Mouse (Mus musculus) gastrocnemius, postnatal 14 days (tissue): Measurements from ENCODE around the gene Olfr66. TPM values are rescaled to one million over a fixed set of nuclear protein-coding genes. Genes with fewer than 3 reads are reported as not detected.

Experiments used
- total RNA-seq, 2 experiments: library from RNA; stranded (reverse); gene quantifications; 2 replicates each; pipeline ENCODE4 v1.2.3; 2021

Olfr66 gene
- total RNA-seq, 2 experiments from 2014 or later, result not detected

Other genes starting within 250 kb of the Olfr66 start
- gene Olfr622, start 243.6 kb downstream of the Olfr66 start, total RNA-seq, result not detected
- not detected for gene Olfr623, start 222.6 kb downstream of the Olfr66 start, total RNA-seq
- not detected for gene Olfr624, start 215.1 kb downstream of the Olfr66 start, total RNA-seq
- not detected for gene Olfr625-ps1, start 203.5 kb downstream of the Olfr66 start, total RNA-seq
- gene Olfr243, start 171.6 kb downstream of the Olfr66 start, total RNA-seq, result not detected
- gene Olfr628, start 155.9 kb downstream of the Olfr66 start, total RNA-seq, result not detected
- not detected for gene Olfr629, start 141.3 kb downstream of the Olfr66 start, total RNA-seq
- not detected for gene Olfr630, start 128.9 kb downstream of the Olfr66 start, total RNA-seq
- not detected for gene Olfr69, start 114.7 kb downstream of the Olfr66 start, total RNA-seq
- gene Olfr68, start 106.6 kb downstream of the Olfr66 start, total RNA-seq, result not detected
- not detected for gene Olfr67, start 94.4 kb downstream of the Olfr66 start, total RNA-seq
- gene Hbb-bt, start 72.3 kb downstream of the Olfr66 start, total RNA-seq, result 100 to 1,000 TPM; 114 to 127 TPM
- gene Hbb-bs, start 58.2 kb downstream of the Olfr66 start, total RNA-seq, result 1,000 to 10,000 TPM; 1,097 to 1,122 TPM
- gene Hbb-bh2, start 45.7 kb downstream of the Olfr66 start, total RNA-seq, result not detected
- not detected for gene Hbb-bh1, start 43.1 kb downstream of the Olfr66 start, total RNA-seq
- gene Hbb-y, start 33.0 kb downstream of the Olfr66 start, total RNA-seq, result not detected
- not detected for gene Olfr64, start 8.2 kb upstream of the Olfr66 start, total RNA-seq
- gene Olfr65, start 17.2 kb upstream of the Olfr66 start, total RNA-seq, result not detected
- gene Olfr631, start 42.6 kb upstream of the Olfr66 start, total RNA-seq, result not detected
- not detected for gene Olfr632, start 48.1 kb upstream of the Olfr66 start, total RNA-seq
- gene Olfr633, start 58.2 kb upstream of the Olfr66 start, total RNA-seq, result not detected
- gene Olfr635, start 84.9 kb upstream of the Olfr66 start, total RNA-seq, result not detected
- gene Olfr638, start 112.5 kb upstream of the Olfr66 start, total RNA-seq, result not detected
- not detected for gene Olfr639, start 131.1 kb upstream of the Olfr66 start, total RNA-seq
- not detected for gene Olfr640, start 139.3 kb upstream of the Olfr66 start, total RNA-seq
- gene Olfr641, start 149.2 kb upstream of the Olfr66 start, total RNA-seq, result not detected
- gene Olfr642, start 166.4 kb upstream of the Olfr66 start, total RNA-seq, result not detected
- not detected for gene 4930516K23Rik, start 175.2 kb upstream of the Olfr66 start, total RNA-seq
- not detected for gene Olfr644, start 185.6 kb upstream of the Olfr66 start, total RNA-seq
- not detected for gene Olfr645, start 199.2 kb upstream of the Olfr66 start, total RNA-seq
- not detected for gene Olfr646, start 218.6 kb upstream of the Olfr66 start, total RNA-seq
- not detected for gene Ubqln5, start 243.6 kb upstream of the Olfr66 start, total RNA-seq